In the genomic region with DNA sequence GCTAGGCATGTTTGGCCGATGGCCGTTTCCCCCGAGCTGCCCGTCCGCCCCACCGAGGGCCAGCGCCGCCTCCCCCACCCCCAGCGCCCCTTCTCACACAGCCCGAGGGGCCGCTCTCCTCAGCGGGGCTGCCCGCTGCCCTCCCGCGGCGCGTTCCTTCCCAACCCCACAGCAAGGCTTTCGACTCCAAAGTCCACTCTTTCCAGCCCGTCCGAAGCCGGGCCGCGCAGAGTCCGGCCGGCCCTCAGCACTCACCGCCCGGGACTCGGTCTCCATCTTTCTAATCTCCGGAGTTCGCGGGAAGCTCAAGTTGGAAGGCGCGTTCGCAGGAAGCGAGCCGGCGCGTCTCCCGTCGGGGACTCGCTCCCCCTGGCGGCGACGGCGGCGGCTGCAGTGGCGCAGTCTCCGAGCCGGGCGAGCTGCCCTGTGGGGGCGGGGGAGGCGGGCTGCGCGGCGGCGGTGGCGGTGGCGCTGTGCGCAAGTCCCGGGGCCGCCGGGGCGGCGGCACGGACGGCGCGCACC, we compare ENCODE assay signal across 8 mouse cellular contexts. TPM values are rescaled to one million over a fixed set of nuclear protein-coding genes. Genes with fewer than 3 reads are reported as not detected.
DNase-seq lines count a peak whose midpoint lies in the region; ATAC-seq lines count a peak whose summit lies in the region.

A gene (minus strand): TSS at position 426 of the 522 bp plus-strand sequence.

- H3K36me3 ChIP-seq in intestine, embryonic 14.5 days (ENCODE audit: control insufficient read depth, insufficient read depth, low read length): no peaks in the 10 kb centered on the region

- H3K27me3 ChIP-seq in intestine, embryonic 14.5 days (replicated peaks; ENCODE audit: control insufficient read depth, insufficient read depth, low read length): peaks cover 26% of the 10 kb centered on the region

- peak within 1 kb of the TSS; percentile 39 for H3K4me3 ChIP-seq in intestine, embryonic 14.5 days (ENCODE audit: low read depth, low read length)

- peak within 1 kb of the TSS; percentile 54 for H3K4me2 ChIP-seq in intestine, embryonic 14.5 days (ENCODE audit: low read length)

- H3K9me3 ChIP-seq in intestine, embryonic 14.5 days (ENCODE audit: control insufficient read depth, low read length): peaks cover 7% of the 10 kb centered on the region

- DNase-seq in adrenal gland, adult 2 months: peak; percentile 85
- peak; percentile 85 for DNase-seq in embryo, embryonic 11 days
- peak; percentile 77 to 80 for DNase-seq in gastrocnemius, postnatal 4 days (ENCODE audit: low spot score in 2 of 2)
- DNase-seq in intestine, embryonic 14.5 days (ENCODE audit: low spot score): peak; percentile 84
- DNase-seq in left cerebral cortex, postnatal 10 days (ENCODE audit: extremely low spot score in 1 of 2, low spot score in 2 of 2): peak; percentile 7 to 83
- DNase-seq in right cerebral cortex, adult 18-20 months: peak; percentile 38
- DNase-seq in urinary bladder, adult 2 months (ENCODE audit: low spot score): peak; percentile 56

- H3K9ac ChIP-seq in intestine, embryonic 14.5 days (ENCODE audit: low read length): no peak within 1 kb of the TSS

- peak; percentile 80 for ATAC-seq in intestine, embryonic 14.5 days (replicated peaks; ENCODE audit: low FRiP score, low TSS enrichment, low read depth)
- ATAC-seq in megakaryocyte, adult 5-6 weeks (ENCODE audit: poor library complexity, severe bottlenecking): peak; percentile 96

- no peaks in the 10 kb centered on the region; the same call in 1 of the 2 replicates for H3K4me1 ChIP-seq in intestine, embryonic 14.5 days (replicated peaks; ENCODE audit: control insufficient read depth, insufficient read depth, low read length)

- intact Hi-C loops in left cerebral cortex, postnatal 10 days (cut with DNase I): no loop called here

- H3K27ac ChIP-seq in intestine, embryonic 14.5 days (ENCODE audit: low read depth): no peak within 1 kb of the TSS

- WGBS in intestine, embryonic 14.5 days: 10% methylated on average over 60 of the region's 68 CpGs

RNA-seq across cellular contexts. Expression of the gene that starts here (rescaled TPM):
- not detected for total RNA-seq in adrenal gland, adult 2 months (2021)
- not detected in 2 replicates for polyA plus RNA-seq in adrenal gland, adult 2 months (2012; rRNA removed)
- total RNA-seq in gastrocnemius, postnatal 4 days (2021): under 1 TPM; 0.41 to 0.54 TPM
- 0.18 and 0.22 TPM in 2 replicates for polyA plus RNA-seq in intestine, embryonic 14.5 days (2014; fragmentation: Nextera tagmentation; extraction: Ambion mirVana)
- total RNA-seq in left cerebral cortex, postnatal 10 days (2021): not detected
- total RNA-seq in megakaryocyte, adult 5-6 weeks (2015): 0.09 TPM in 1 of 2 replicates, not detected in the other
- not detected in 2 replicates for total RNA-seq in megakaryocyte, adult 5-6 weeks (2017)
- polyA plus RNA-seq in urinary bladder, adult 2 months (2012; rRNA removed): 0.07 TPM in 1 of 2 replicates, not detected in the other

Comparison
In these comparisons a context has a peak if more than half of its experiments do, and no peak if none do; other contexts are left out.
1. Peak in DNase-seq in adrenal gland, adult 2 months; RNA of the gene not detected or under 1 TPM.
2. Peak in DNase-seq in gastrocnemius, postnatal 4 days; RNA of the gene not detected or under 1 TPM.
3. Peak in DNase-seq, ATAC-seq, H3K4me3 ChIP-seq and H3K4me2 ChIP-seq in intestine, embryonic 14.5 days; RNA of the gene not detected or under 1 TPM.
4. Peak in DNase-seq in left cerebral cortex, postnatal 10 days; RNA of the gene not detected or under 1 TPM.
5. Peak in ATAC-seq in megakaryocyte, adult 5-6 weeks; RNA of the gene not detected or under 1 TPM.
6. Peak in DNase-seq in urinary bladder, adult 2 months; RNA of the gene not detected or under 1 TPM.